Mouse (Mus musculus): Measurements from ENCODE around the gene Uggt1.

GRCm38 (mm10) chr1:36273288-36273687 lies 28.8 kb upstream of the Uggt1 start:
- TF ChIP-seq GATA1 (IDR thresholded peaks at IDR 0.05; ENCODE audit: low read length), result no peak
- TF ChIP-seq TAL1 (IDR thresholded peaks at IDR 0.05; ENCODE audit: low read length), result no peak
